Mouse (Mus musculus): ENCODE measurements around the gene Gpc5.

The Gpc5 gene

DNA sequence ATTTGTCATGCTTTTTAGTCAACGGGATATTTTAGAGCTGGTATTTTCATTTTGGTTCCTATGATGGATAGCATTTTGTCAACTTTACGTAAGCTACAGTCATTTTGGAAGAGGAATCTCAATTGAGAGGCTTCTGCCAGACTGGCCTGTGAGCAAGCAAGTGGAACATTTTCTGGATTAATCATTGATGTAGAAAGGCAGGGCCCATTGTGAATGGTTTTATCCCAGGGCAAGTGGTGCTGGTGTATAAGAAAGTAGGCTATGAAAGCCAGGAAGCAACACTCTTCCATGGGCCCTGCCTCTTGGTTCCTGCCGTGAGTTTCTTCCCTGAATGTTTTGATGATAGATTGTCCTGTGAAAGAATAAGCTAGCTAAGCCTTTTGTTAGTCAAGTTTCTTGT, 777.1 kb downstream of the Gpc5 start:
- DNase-seq, result no peak

DNA sequence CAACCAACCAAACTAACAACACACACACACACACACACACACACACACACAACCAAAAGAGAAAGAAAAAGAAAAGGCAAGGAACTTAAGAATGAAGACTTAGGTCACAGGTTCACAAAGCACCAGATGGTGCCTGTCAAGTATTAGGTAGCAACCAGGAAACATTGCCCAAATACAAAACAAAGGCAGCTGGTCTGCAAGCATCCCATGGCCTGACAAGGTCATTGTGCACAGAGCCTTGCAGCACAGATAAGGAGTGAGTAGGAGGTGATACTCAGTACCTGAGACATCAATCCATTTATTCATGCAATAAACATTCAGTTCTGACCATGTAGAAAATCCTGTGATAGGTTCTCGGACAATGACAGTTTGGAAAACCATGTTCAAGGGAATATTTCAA, 884.0 kb downstream of the Gpc5 start:
- no peak for DNase-seq

DNA sequence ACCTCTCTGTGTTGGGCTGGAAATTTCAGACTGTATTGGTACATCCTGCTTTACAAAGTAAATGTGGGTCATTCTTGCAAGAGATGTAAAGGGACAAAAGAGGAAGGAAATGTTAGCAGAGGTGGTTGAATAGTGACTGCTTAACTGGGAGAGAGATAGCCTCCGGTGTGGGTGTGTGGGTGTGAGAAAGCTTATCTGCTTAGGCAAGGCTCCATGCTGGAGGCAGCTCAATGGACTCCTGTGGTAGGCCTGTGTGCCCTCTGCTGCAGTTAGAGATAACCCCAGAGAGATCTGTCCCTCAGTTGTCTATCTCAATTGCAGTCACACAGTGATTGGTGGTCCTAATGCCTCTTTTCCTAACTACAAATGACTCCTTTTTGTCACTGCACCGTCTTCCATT, 887.2 kb downstream of the Gpc5 start:
- DNase-seq, result no peak

- no peak for DNase-seq
Observed at GRCm38 (mm10) chr14:115990764-115991163, 898.7 kb downstream of the Gpc5 start.

DNA sequence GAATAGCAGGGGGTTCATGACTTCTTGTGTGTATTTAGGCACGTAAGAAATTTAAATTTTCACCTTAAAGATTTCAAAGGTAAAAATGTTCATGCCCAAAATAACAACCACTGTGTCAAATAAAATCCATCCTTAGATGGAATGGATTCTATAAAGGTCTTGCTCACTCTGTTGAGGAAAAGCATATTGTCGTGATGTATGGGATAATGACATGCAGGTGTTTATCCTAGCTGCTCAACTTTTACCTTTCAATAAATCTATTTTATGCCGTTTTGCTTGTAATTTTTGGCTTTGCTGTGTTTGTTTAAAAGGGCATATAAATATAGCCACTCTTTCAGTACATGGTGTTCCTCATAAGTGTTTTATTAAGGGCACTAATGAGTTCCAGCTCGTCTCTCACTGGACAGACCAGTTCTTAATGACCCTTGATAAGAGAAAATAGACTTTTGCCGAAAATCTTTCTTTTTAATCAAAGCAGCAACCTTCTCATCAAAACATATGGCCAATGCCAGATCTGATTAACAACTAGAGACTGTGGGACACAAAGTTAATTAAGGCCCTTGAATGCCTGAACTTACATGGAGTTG, 901.6 kb downstream of the Gpc5 start:
- no peak for DNase-seq

DNA sequence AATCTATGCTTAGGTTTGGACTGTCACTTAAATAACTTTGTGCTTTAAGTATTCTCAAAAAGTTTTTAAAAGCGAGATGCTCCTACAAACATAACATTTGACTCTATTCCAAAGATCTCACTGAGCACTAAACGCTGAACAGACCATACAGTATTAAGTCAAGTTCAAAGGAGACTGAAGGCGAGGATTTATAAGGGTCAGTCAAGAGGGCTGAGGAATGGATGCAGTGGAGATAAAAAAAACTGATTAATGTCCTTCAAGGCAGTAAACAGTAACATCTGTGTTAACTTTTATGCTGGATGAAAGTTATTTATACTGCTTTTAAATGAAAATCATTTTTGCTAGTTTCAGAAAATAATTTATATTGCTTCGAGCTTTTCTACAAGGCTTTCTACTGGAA, 906.9 kb downstream of the Gpc5 start:
- no peak for DNase-seq

- DNase-seq, result no peak
Observed at GRCm38 (mm10) chr14:116087010-116087409, 995.0 kb downstream of the Gpc5 start.

DNA sequence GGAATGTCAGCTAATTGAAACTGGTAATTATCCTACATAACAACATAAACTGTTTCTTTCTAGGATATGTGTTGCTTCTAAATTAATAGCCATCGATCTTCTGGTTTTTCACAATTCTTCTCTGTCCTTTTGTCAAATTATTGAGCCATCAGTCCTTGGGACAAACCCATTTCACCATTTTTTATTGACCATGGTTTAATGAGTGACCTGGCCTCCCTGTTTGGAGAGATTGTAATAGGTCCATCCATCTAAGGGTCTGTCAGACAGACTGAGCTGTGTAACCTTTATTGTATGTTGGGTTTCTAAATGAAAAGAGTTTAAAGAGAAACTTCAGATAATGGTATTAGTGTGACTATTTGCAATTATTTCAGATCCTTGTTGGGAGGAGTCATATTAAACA, 1035.9 kb downstream of the Gpc5 start:
- DNase-seq, result no peak

DNA sequence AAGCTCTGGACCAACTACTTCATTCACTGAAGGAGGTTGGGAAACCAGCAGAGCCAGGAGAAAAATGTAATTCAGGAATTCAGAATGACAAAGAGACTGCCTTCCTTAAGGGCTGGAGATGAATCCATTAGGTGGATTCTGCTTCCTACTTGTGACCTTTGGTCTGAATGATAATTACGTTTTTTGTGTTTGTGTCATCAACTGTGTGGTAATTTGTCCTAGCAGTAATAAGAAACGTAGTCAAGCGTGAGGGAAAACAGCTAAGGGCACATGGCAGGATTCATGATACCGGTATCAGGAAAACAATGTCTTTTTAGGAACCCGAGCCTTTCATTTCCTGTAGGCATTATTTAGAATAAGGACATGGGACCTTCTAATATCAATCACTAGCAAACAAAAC, 1045.3 kb downstream of the Gpc5 start:
- DNase-seq, result no peak

DNA sequence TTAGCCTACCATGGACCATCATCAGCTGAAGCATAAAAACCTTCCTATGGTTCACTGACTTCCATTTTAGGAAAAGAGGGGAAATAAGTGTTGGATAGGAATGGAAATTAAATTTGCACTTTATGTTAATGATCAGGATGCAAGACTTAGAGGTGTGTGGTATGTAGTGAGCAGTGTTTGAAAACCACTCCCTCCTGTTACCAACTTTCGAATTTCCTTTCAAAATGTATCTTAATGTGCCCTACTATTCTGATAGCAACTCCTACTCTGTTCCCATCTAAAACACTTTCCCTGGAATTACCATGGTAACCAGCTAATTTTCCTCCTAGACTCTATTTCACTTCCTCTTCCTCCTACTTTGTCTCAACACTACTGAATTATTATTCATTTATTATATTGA, 1045.8 kb downstream of the Gpc5 start:
- DNase-seq, result no peak

GRCm38 (mm10) chr14:116162586-116162985, 1070.6 kb downstream of the Gpc5 start:
- no peak for DNase-seq

DNA sequence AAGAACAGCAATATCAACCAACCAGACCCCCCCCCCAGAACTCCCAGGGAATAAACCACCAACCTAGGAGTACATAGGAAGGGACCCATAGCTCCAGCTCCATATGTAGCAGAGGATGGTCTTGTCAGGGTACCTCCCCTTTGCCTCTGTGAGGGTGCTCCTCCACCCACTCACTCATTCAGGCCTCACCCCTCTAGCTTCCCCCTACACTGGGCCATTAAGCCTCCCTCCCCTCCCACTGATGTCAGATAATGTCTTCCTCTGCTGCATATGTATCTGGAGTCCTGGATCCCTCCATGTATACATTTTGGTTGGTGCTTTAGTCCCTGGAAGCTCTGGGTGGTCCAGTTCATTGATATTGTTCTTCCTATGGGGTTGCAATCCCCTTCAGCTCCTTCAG, 1075.4 kb downstream of the Gpc5 start:
- DNase-seq, result no peak

GRCm38 (mm10) chr14:116169129-116169528, 1077.1 kb downstream of the Gpc5 start:
- DNase-seq, result no peak

GRCm38 (mm10) chr14:116186981-116187380, 1095.0 kb downstream of the Gpc5 start:
- DNase-seq, result no peak

DNA sequence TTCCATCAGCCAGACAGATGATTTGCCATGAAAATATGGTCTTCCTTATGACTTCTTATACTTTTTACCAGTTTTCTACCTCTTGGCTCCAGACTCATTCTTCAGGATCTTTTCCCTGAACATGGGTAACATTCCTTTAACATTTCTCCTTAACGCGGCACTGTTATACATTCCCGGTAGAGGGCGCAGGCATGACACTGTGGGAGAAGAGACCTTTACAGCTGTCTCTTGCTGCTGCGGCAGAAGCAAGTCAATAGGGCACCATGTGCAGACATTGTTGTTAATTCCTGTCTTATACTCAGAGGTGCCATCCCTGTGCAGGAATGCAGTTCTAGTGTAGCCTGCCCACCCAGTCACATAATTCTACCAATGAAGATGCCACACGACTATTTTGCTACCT, 1115.0 kb downstream of the Gpc5 start:
- no peak for DNase-seq

DNA sequence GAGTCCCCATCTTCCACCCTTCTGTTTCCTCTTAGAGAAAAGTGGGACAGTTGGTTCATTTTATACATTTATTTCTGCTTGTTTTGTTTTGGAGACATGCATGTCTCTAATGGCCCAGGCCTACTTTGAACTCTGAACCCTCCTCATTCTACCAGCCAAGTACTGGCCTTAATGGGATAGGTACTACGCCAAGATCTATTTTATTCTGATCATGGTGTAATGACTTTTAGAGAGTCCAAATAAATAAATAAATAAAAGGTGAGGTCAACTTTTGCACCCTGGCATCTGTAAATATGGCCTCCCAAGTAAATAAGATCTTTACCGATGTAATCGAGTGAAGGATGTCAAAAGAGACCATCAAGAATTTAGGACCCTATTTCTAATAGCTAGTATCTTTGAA, 1116.6 kb downstream of the Gpc5 start:
- no peak for DNase-seq

DNA sequence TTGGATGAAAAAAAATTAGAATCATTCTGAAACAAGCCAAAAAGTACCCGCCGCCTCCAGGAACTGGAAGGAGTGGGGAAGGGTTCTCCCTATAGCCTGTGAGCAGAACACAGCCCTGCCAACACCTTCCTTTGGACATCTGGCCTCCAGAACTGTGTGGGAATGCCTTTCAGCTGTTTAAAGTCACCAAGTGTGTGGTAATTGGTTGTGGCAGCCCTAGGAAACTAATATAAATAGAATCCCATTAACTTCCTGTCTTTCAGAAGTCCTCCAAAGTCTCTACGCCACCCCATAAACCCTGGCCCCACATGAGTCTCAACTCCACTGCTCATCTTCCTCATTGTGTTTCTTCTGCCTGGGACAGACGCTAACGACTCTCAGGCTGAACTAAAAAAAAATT, 1117.0 kb downstream of the Gpc5 start:
- no peak for DNase-seq

- no peak for DNase-seq
Observed at GRCm38 (mm10) chr14:116210304-116210703, 1118.3 kb downstream of the Gpc5 start.

- DNase-seq, result no peak
Observed at GRCm38 (mm10) chr14:116212029-116212428, 1120.0 kb downstream of the Gpc5 start.

DNA sequence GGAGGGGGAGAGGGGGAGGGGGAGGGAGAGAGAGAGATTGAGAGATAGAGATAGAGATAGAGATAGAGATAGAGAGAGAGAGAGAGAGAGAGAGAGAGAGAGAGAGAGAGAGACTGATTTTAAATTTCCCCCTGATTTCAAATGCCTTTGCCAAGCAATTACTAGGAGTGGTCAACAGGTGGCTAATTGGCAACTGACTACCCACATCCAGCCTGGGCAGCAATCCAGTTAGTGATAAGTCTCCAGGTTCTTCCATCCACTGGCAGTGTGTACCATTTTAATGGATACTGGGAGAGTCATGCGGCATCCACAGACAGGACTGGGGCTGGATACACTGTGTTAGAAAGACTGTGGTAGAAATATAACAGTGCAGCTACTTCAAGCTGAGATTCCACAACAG, 1166.1 kb downstream of the Gpc5 start:
- no peak for DNase-seq

DNA sequence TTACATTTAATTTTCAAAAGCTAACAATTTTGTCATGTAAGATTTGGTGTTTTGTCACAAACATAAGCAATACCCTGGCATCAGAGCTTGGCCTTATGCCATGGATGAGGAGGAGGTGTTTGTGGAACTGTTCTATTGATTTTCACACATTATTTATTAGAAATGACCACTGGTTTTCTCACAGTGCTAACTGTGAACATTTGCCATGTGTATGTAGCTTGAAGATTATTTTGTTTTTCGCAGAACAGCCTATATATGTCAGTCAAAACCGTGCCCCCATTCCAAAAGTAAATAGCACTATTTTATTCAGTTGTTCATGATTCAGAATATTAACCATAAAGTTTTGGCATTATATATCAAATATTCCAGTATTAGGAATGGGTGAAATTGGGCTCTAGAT, 1216.5 kb downstream of the Gpc5 start:
- no peak for DNase-seq

DNA sequence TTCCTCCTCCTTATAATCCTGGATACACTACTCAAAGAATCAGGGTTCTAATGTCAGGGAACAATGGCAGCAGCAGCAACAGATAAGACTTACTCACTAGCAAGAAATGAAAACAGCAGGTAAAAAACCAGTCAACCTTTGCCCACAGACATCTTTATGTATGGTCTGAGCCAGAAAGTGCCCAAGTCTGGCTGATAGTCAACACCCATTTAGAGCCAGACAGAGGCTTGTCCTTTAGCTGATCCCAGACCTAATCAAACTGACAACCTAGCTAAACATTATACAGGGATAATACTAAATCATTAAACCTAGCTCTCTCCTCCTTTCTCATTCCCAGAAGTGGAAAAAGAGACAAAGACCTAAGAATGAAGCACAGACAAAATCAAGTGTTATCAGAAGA, 1225.5 kb downstream of the Gpc5 start:
- no peak for DNase-seq

GRCm38 (mm10) chr14:116336182-116336581, 1244.2 kb downstream of the Gpc5 start:
- DNase-seq, result no peak

DNA sequence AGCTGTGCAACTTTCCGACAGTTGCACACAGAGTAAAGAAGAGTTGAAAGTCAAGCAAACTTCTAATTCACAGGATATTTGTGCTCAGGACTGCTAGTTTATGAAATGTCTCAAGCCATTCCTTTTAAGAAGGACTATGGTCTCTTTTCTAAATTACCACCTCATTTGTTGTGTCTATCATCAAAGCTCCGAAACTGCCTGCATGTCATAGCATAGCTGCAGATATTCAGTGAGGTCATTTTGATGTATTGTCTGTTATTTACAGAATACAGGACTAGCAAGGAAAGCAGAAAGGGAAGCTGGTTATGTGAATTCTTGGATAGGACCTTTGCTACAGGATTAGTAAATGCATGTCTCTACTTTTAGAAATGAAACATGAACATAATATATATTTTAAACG, 1246.4 kb downstream of the Gpc5 start:
- DNase-seq, result no peak

GRCm38 (mm10) chr14:116348560-116348959, 1256.5 kb downstream of the Gpc5 start:
- DNase-seq, result no peak

DNA sequence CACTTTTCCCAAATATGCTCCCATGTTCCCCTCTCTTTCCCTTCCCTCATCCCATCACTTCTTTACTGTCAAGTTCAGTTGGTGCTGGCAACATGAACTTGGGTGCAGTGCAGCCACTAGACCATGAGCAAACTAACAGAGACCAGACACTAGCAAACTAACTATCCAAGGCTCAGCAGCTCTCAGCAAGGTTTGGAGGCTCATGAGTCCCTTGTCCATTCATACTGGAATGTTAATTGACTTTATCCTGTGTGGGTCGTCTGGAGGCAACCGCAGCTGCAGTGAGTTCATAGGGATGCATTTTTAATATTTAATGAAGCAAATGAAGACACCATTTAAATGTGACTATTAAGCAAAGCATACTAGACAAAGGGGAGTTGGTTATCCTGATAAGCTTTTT, 1292.6 kb downstream of the Gpc5 start:
- DNase-seq, result no peak

Data from spleen, adult 18-20 months (tissue).